Mouse (Mus musculus): ENCODE data around the gene Mertk.

GRCm38 (mm10) chr2:128692336-128692735 is 6.4 kb upstream of the Mertk start:
- TF ChIP-seq HCFC1 (IDR thresholded peaks at IDR 0.05; ENCODE audit: borderline replicate concordance, insufficient read depth, low read length), result no peak
- TF ChIP-seq ZC3H11A (IDR thresholded peaks at IDR 0.05; ENCODE audit: borderline replicate concordance, low read depth, low read length), result no peak
- TF ChIP-seq ZNF384 (IDR thresholded peaks at IDR 0.05; ENCODE audit: low read depth, low read length), result no peak
- no peak for TF ChIP-seq MAFK (IDR thresholded peaks at IDR 0.05; ENCODE audit: insufficient read depth, low read depth, low read length)

Data from ES-E14 (cell line).